Mouse (Mus musculus) cortical plate, adult 2 months (tissue): ENCODE measurements at regions not wholly inside any gene's neighbourhood (a gene's known extent, or its start where the extent isn't known, plus 50 kb on each side); places are given as distances from the start of the nearest gene placed in this dataset.

Experiments
- H3K27ac ChIP-seq: fragments of 200-500 bp; 2 replicates; pipeline ENCODE4 v1.5.1; 2012; ENCODE audit warnings: low read length, control low read depth, inconsistent platforms; ENCODE audit not compliant: insufficient read depth
- H3K4me1 ChIP-seq: fragments of 200-500 bp; 2 replicates; pipeline ENCODE4 v1.6.1; 2011; ENCODE audit warnings: low read length; ENCODE audit not compliant: control insufficient read depth, insufficient read depth
- H3K4me3 ChIP-seq: fragments of 200-500 bp; 2 replicates; pipeline ENCODE4 v1.5.1; 2011; ENCODE audit warnings: mild to moderate bottlenecking, low read length, control low read depth; ENCODE audit not compliant: insufficient read depth
- CTCF ChIP-seq: fragments of 200-500 bp; IDR thresholded peaks from 2 replicates; pipeline ENCODE4 v1.5.1; 2011; ENCODE audit warnings: mild to moderate bottlenecking, control low read depth, low read length; ENCODE audit not compliant: insufficient read depth; ENCODE audit errors: extremely low read depth
- POLR2A ChIP-seq: fragments of 200-500 bp; IDR thresholded peaks from 2 replicates; pipeline ENCODE4 v1.6.1; 2011; ENCODE audit warnings: mild to moderate bottlenecking, low read length, control low read depth; ENCODE audit not compliant: insufficient read depth; ENCODE audit errors: extremely low read depth

DNA sequence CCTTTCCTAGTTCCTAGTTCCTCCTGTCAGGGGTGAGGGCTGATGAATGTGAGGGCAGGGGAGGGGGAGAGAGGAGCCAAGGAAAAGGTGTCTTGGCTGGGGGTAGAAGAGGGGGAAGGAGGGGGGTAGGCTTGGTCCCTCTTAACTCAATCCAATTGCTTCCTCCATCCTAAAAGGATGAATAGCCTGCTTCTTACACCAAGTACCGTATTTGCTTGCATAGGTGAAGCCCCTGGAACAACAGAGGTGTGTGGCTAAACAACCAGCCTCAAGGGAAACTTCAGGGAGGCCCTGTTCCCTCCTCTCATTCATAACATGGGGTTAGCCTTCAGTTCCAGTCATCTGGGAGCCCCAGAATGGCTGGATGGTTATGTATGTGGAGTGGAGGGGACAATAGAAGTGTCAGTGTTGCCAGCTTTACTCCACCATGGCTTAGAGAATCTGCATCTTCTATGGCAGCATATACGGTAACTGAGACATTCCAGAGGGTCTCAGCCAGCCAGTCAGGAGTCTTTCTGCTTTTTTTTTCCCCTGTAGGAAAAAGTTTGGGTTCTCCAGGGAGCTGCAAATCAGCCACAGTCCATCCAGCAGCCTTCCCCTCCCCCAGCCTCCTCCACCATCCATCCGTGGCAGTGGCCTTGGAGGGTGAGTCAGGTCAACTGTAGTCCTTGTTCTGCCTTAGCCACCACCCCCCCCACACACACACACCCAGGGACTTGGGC lies 100.2 kb upstream of the Ccnd2 start:
- Histone ChIP-seq H3K4me3 (no peak overlapping the region), H3K4me1 (no peaks in the 10 kb centered on the region), H3K27ac (no peak overlapping the region)
- TF ChIP-seq POLR2A (no peak), CTCF (no peak)

GRCm38 (mm10) chr6:127253935-127254334 lies 101.9 kb upstream of the Ccnd2 start:
- Histone ChIP-seq H3K4me3 (no peak overlapping the region), H3K4me1 (no peaks in the 10 kb centered on the region), H3K27ac (no peak overlapping the region)
- TF ChIP-seq POLR2A (no peak), CTCF (no peak)

GRCm38 (mm10) chr6:127263903-127264680 lies 112.1 kb upstream of the Ccnd2 start:
- Histone ChIP-seq H3K4me3 (no peak overlapping the region), H3K4me1 (peaks cover 3% of the 10 kb centered on the region), H3K27ac (no peak overlapping the region)
- TF ChIP-seq POLR2A: no peak
- no peak for TF ChIP-seq CTCF

DNA sequence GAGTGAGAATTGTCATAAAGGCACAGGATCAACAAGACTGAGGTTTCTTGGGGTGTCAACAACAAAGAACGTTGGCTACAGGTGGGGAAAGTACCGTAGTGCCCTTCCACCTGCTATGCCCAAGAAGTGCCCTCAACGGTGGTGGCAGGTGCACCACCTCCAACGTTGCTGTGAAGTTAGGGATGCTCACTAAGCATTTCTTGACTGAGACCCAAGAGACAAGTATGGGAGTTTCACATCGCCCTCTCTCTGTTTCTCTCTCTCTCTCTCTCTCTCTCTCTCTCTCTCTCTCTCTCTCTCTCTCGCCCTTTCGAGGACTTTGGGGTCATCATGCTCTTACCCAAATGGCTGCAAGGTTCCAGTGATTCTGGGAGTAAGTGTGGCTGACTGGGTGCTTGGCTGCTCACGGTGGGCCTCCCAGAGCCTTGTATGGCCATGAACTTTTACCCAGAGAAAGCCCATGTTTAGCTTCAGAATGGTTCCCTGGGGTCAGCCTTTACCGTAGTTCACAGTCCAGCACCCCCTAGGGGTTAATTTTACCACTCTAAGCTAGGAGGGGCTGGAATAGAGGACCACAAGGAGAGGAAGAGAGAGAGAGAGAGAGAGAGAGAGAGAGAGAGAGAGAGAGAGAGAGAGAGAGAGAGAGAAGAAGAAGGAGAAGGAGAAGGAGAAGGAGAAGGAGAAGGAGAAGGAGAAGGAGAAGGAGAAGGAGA lies 113.2 kb upstream of the Ccnd2 start:
- H3K4me1 ChIP-seq: peaks cover 3% of the 10 kb centered on the region
- no peak overlapping the region for H3K27ac ChIP-seq
- TF ChIP-seq CTCF (no peak), POLR2A (no peak)
- H3K4me3 ChIP-seq: no peak overlapping the region

GRCm38 (mm10) chr6:127265901-127266812 lies 114.2 kb upstream of the Ccnd2 start:
- no peak overlapping the region for H3K27ac ChIP-seq

GRCm38 (mm10) chr6:127266813-127267165 lies 114.8 kb upstream of the Ccnd2 start:
- H3K4me3 ChIP-seq: no peak overlapping the region
- H3K27ac ChIP-seq: no peak overlapping the region
- H3K4me1 ChIP-seq: peaks cover 3% of the 10 kb centered on the region
- TF ChIP-seq CTCF: peak; percentile 9; the same call in 1 of the 2 replicates
- TF ChIP-seq POLR2A: no peak

More at GRCm38 (mm10) chr6:127265901-127266812, 114.2 kb upstream of the Ccnd2 start:
- no peak for TF ChIP-seq POLR2A
- no peak for TF ChIP-seq CTCF
- peak overlapping the region; percentile 16; the same call in 1 of the 2 replicates for H3K4me3 ChIP-seq
- peaks cover 3% of the 10 kb centered on the region for H3K4me1 ChIP-seq

GRCm38 (mm10) chr6:127269021-127269420 lies 117.0 kb upstream of the Ccnd2 start:
- no peak overlapping the region for H3K4me3 ChIP-seq
- H3K27ac ChIP-seq: no peak overlapping the region
- TF ChIP-seq POLR2A (no peak), CTCF (no peak)
- peaks cover 3% of the 10 kb centered on the region for H3K4me1 ChIP-seq

GRCm38 (mm10) chr6:127269525-127270044 lies 117.6 kb upstream of the Ccnd2 start:
- TF ChIP-seq POLR2A (no peak), CTCF (no peak)
- Histone ChIP-seq H3K4me3 (no peak overlapping the region), H3K27ac (no peak overlapping the region), H3K4me1 (peaks cover 3% of the 10 kb centered on the region)
